Mouse (Mus musculus): ENCODE data around the gene Ap1m2. TPM values are rescaled to one million over a fixed set of nuclear protein-coding genes. Genes with fewer than 3 reads are reported as not detected.

Ap1m2 gene
- polyA plus RNA-seq, 1 experiment: 2.4 TPM

GRCm38 (mm10) chr9:21337652-21338051 is 25.5 kb upstream of the Ap1m2 start:
- TF ChIP-seq CTCF (IDR thresholded peaks at IDR 0.05; ENCODE audit: borderline replicate concordance, extremely low read depth, insufficient read depth, insufficient read length): no peak
- TF ChIP-seq POLR2A (IDR thresholded peaks at IDR 0.05; ENCODE audit: borderline replicate concordance, extremely low read depth, insufficient read depth, insufficient read length, poor library complexity, severe bottlenecking): no peak
- DNase-seq (ENCODE audit: low read depth): no peak

GRCm38 (mm10) chr9:21336491-21336890 is 24.4 kb upstream of the Ap1m2 start:
- no peak for TF ChIP-seq POLR2A (IDR thresholded peaks at IDR 0.05; ENCODE audit: borderline replicate concordance, extremely low read depth, insufficient read depth, insufficient read length, poor library complexity, severe bottlenecking)
- TF ChIP-seq CTCF (IDR thresholded peaks at IDR 0.05; ENCODE audit: borderline replicate concordance, extremely low read depth, insufficient read depth, insufficient read length): no peak
- no peak for DNase-seq (ENCODE audit: low read depth)

DNA sequence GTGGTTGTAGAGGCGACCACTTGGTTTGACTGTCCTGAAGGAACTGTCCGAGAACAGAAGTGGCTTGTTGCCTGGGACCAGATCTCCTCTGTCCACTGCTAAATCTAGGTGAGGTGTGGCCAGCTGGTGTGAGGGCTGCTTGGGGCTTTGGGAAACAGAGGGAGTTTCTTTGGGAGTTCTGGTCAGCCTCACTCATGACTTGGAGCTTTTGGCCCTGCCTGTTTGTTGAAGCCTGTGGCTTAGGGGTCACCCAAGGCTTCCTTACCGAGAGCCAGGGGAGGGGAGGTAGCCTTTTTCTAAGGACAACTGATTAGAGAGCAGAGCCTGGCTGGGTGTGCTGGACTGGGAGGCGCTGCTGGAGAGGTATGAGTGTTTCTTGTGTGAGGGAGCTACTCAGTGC is 23.3 kb upstream of the Ap1m2 start:
- no peak for TF ChIP-seq CTCF (IDR thresholded peaks at IDR 0.05; ENCODE audit: borderline replicate concordance, extremely low read depth, insufficient read depth, insufficient read length)
- TF ChIP-seq POLR2A (IDR thresholded peaks at IDR 0.05; ENCODE audit: borderline replicate concordance, extremely low read depth, insufficient read depth, insufficient read length, poor library complexity, severe bottlenecking): no peak
- no peak for DNase-seq (ENCODE audit: low read depth)

DNA sequence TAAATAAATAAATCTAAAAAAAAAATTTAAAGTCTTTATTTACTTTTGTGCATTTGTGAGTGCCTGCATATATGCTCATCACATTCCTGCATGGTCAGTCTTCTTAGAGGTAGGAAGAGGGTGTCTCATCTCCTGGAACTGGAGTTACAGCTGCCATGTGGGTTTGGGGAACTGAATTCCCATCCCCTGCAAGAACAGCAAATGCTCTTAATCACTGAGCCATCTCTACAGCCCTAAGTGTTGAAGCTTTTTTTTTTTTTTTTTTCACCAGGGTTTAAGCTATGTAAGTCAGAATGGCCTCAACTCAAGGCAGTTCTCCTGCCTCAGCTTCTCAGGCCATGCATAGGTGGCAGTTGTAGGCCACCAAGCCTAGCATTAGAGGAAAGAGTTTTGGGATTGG is 22.6 kb upstream of the Ap1m2 start:
- no peak for DNase-seq (ENCODE audit: low read depth)
- no peak for TF ChIP-seq POLR2A (IDR thresholded peaks at IDR 0.05; ENCODE audit: borderline replicate concordance, extremely low read depth, insufficient read depth, insufficient read length, poor library complexity, severe bottlenecking)
- no peak for TF ChIP-seq CTCF (IDR thresholded peaks at IDR 0.05; ENCODE audit: borderline replicate concordance, extremely low read depth, insufficient read depth, insufficient read length)

GRCm38 (mm10) chr9:21333523-21333922 is 21.4 kb upstream of the Ap1m2 start:
- DNase-seq (ENCODE audit: low read depth): no peak
- TF ChIP-seq CTCF (IDR thresholded peaks at IDR 0.05; ENCODE audit: borderline replicate concordance, extremely low read depth, insufficient read depth, insufficient read length): no peak

DNA sequence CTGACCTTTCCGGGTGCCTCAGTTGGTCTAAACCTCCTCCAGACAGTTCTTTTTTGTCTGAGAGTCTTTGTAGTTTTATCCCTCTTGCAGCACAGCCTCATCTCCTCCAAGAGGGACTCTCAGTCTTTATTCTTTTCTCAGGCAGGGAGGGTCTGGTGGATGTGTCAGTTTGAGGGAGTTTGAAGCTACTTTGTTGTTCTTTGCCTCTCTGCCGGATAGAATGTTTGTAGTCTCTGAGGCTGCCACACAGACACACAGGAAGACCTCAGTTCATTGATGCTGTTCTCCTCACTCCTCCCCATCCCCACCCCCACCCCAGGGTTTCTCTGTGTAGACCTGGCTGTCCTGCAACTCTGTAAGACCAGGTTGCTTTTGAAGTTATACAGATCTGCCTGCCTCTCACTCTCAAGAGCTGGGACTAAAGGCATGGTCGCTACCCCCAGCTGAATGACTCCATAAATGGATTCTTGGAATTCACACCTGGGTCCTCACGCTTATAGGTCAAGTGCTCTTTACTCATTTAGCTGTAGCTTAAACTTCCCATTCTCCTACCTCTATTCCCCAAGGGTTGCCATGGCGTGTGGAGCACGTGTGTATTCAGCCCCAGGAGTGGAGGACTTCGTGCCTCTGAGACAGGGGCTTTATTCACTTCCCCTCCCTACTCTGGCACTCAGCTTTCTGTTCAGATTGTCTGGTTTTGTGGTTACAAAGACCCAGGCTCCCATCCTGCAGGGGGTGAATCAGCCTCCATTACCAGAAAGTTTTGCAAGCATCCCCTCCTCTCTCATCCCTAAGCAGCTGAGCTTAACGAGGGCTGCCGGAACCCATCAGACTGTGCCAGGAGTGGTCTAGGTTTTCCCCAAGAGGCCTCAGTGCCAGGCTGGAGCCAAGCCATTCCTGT is 20.3 kb upstream of the Ap1m2 start:
- peak; percentile 50 for DNase-seq (ENCODE audit: low read depth)
- TF ChIP-seq POLR2A (IDR thresholded peaks at IDR 0.05; ENCODE audit: borderline replicate concordance, extremely low read depth, insufficient read depth, insufficient read length, poor library complexity, severe bottlenecking) (no peak), CTCF (IDR thresholded peaks at IDR 0.05; ENCODE audit: borderline replicate concordance, extremely low read depth, insufficient read depth, insufficient read length) (no peak)

DNA sequence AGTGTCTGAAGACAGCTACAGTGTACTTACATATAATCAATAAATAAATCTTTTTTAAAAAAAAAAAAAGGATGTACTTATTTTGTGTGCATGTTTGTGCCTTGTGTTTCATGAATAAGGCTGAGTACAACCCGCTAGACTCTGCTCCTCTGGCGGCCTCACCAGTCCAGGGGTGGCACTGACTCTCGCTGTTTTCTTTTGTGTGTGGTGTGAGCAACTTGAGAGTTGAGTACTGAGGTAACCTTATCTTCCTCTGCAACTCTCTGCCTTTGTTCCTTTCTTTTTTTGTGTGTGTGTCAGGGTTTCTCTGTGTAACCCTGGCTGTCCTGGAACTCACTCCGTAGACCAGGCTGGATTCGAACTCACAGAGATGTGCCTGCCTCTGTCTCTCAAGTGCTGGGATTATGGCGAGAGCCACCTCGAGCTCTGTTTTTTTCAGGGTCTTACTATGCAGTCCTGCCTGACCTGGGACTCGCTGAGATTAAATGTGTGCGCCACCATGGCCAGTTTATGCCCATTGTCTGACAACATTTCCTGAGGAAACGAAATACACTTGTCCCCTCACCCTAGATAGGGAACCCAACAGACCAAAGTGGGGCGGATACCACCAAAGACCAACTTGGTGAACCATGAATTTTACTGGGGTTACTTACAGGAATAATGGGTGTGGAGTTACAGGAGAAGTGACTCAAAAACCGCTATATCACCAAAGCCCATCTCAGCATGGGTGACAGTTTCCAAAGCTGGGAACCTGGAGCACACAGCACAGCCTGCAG is 19.4 kb upstream of the Ap1m2 start:
- TF ChIP-seq CTCF (IDR thresholded peaks at IDR 0.05; ENCODE audit: borderline replicate concordance, extremely low read depth, insufficient read depth, insufficient read length) (no peak), POLR2A (IDR thresholded peaks at IDR 0.05; ENCODE audit: borderline replicate concordance, extremely low read depth, insufficient read depth, insufficient read length, poor library complexity, severe bottlenecking) (no peak)
- DNase-seq (ENCODE audit: low read depth): no peak

- TF ChIP-seq CTCF (IDR thresholded peaks at IDR 0.05; ENCODE audit: borderline replicate concordance, extremely low read depth, insufficient read depth, insufficient read length): no peak
- no peak for TF ChIP-seq POLR2A (IDR thresholded peaks at IDR 0.05; ENCODE audit: borderline replicate concordance, extremely low read depth, insufficient read depth, insufficient read length, poor library complexity, severe bottlenecking)
Observed at GRCm38 (mm10) chr9:21329699-21330289, 17.7 kb upstream of the Ap1m2 start.

DNA sequence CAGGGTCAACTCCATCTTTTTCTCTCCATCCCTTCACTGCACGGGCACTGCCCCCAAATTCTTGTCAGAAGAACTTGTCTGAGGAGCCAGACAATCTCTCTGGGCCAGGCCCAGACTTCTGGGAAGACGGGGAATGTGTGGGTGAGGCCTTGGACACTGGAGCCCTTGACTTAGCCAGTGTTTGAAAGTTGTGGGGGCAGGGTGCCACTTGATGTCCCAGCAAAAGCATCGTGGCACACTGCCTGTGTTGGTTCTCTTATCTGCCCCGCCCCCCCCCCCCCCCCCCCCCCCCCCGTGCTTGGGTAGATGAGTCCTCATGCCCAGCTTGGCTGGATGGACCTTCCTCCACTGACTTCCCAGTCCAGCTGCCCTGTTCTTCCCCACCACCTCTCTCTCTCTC is 16.9 kb upstream of the Ap1m2 start:
- no peak for DNase-seq (ENCODE audit: low read depth)
- no peak for TF ChIP-seq POLR2A (IDR thresholded peaks at IDR 0.05; ENCODE audit: borderline replicate concordance, extremely low read depth, insufficient read depth, insufficient read length, poor library complexity, severe bottlenecking)
- TF ChIP-seq CTCF (IDR thresholded peaks at IDR 0.05; ENCODE audit: borderline replicate concordance, extremely low read depth, insufficient read depth, insufficient read length): no peak

More at GRCm38 (mm10) chr9:21329699-21330289, 17.7 kb upstream of the Ap1m2 start:
- no peak for DNase-seq (ENCODE audit: low read depth)

GRCm38 (mm10) chr9:21328041-21328440 is 15.9 kb upstream of the Ap1m2 start:
- TF ChIP-seq POLR2A (IDR thresholded peaks at IDR 0.05; ENCODE audit: borderline replicate concordance, extremely low read depth, insufficient read depth, insufficient read length, poor library complexity, severe bottlenecking) (no peak), CTCF (IDR thresholded peaks at IDR 0.05; ENCODE audit: borderline replicate concordance, extremely low read depth, insufficient read depth, insufficient read length) (no peak)
- DNase-seq (ENCODE audit: low read depth): no peak

- TF ChIP-seq CTCF (IDR thresholded peaks at IDR 0.05; ENCODE audit: borderline replicate concordance, extremely low read depth, insufficient read depth, insufficient read length) (no peak), POLR2A (IDR thresholded peaks at IDR 0.05; ENCODE audit: borderline replicate concordance, extremely low read depth, insufficient read depth, insufficient read length, poor library complexity, severe bottlenecking) (no peak)
Observed at GRCm38 (mm10) chr9:21327569-21327968, 15.4 kb upstream of the Ap1m2 start.

More at GRCm38 (mm10) chr9:21327569-21327968, 15.4 kb upstream of the Ap1m2 start:
- DNase-seq (ENCODE audit: low read depth): no peak

All from brain, embryonic 14.5 days (tissue).